8 mouse cellular contexts compared by ENCODE assay signal in the genomic region with DNA sequence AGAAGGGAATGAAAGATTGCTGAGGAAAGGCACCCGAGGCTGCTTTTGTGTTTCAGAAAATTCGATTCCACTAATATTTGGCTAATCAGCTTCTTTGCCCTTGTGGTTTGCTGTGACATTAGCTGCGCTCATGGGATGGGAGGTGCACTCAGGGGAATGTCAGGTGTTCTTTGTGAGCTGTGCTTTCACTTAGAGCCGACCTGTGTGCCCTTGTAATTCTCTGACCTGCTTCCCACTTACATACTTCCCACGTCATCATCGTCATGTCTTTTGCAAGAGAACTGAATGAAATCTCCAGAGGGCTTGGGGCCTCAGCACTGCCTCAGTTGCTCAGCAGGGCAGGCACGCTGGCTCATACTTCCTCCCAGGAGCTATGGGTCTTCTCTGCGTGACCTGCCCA. TPM values are rescaled to one million over a fixed set of nuclear protein-coding genes. Genes with fewer than 3 reads are reported as not detected.
A peak's percentile ranks its signal among the peaks of the same experiment; 100 is the strongest.
DNase-seq lines count a peak whose midpoint lies in the region; ATAC-seq and TF ChIP-seq lines count a peak whose summit lies in the region.

No protein-coding gene starts in this region.

- DNase-seq in heart, postnatal 14 days: no peak
- DNase-seq in CD4-positive helper T cell, adult 2 months (ENCODE audit: low read depth, low spot score): peak; percentile 28
- no peak for DNase-seq in forebrain, postnatal 0 days
- DNase-seq in cerebellum, postnatal 36 days: no peak
- no peak for DNase-seq in spleen, adult 12 weeks (ENCODE audit: low spot score)

- peak overlapping the region; percentile 48 for H3K27ac ChIP-seq in heart, embryonic 12.5 days (ENCODE audit: poor library complexity, severe bottlenecking)
- 0 out of 2 replicates have a peak overlapping the region, but pooled peaks have one; percentile 15 for H3K27ac ChIP-seq in forebrain, postnatal 0 days (ENCODE audit: low read depth, low read length)
- no peak overlapping the region for H3K27ac ChIP-seq in liver, embryonic 16.5 days (ENCODE audit: low read length)

- H3K27me3 ChIP-seq in heart, embryonic 12.5 days (replicated peaks): no peaks in the 10 kb centered on the region
- no peaks in the 10 kb centered on the region for H3K27me3 ChIP-seq in forebrain, postnatal 0 days (ENCODE audit: insufficient read depth, low read length)
- H3K27me3 ChIP-seq in liver, embryonic 16.5 days (ENCODE audit: control insufficient read depth, insufficient read depth, low read depth, low read length): peaks cover 3% of the 10 kb centered on the region; the same call in 1 of the 2 replicates

- 67% methylated on average over 8 of the region's 8 CpGs for WGBS in heart, embryonic 12.5 days
- 65% methylated on average over 8 of the region's 8 CpGs for WGBS in forebrain, postnatal 0 days
- 64% methylated on average over 8 of the region's 8 CpGs for WGBS in liver, embryonic 16.5 days (ENCODE audit: insufficient replicate concordance)

- peak overlapping the region; percentile 64 for H3K9ac ChIP-seq in heart, embryonic 12.5 days
- peak overlapping the region; percentile 14; the same call in 1 of the 2 replicates for H3K9ac ChIP-seq in forebrain, postnatal 0 days
- no peak overlapping the region for H3K9ac ChIP-seq in liver, embryonic 16.5 days (ENCODE audit: low read depth, low read length)

- H3K36me3 ChIP-seq in heart, embryonic 12.5 days: peaks cover 40% of the 10 kb centered on the region
- H3K36me3 ChIP-seq in forebrain, postnatal 0 days (ENCODE audit: insufficient read depth): peaks cover 23% of the 10 kb centered on the region
- H3K36me3 ChIP-seq in liver, embryonic 16.5 days (ENCODE audit: control insufficient read depth, insufficient read depth): peaks cover 10% of the 10 kb centered on the region; the same call in 1 of the 2 replicates

- peaks cover 55% of the 10 kb centered on the region for H3K4me1 ChIP-seq in heart, embryonic 12.5 days (replicated peaks)
- peaks cover 29% of the 10 kb centered on the region for H3K4me1 ChIP-seq in forebrain, postnatal 0 days (ENCODE audit: insufficient read depth)
- H3K4me1 ChIP-seq in liver, embryonic 16.5 days (ENCODE audit: control insufficient read depth, low read depth, low read length): peaks cover 44% of the 10 kb centered on the region

- intact Hi-C loops in heart, postnatal 14 days (cut with DNase I): loop anchor here (2.0 kb wide), 1 partner anchor 14 kb away; no protein-coding TSS in a partner anchor

- H3K4me2 ChIP-seq in heart, embryonic 12.5 days: peak overlapping the region; percentile 91
- H3K4me2 ChIP-seq in forebrain, postnatal 0 days (ENCODE audit: low read depth): peak overlapping the region; percentile 76
- peak overlapping the region; percentile 96; the same call in 1 of the 2 replicates for H3K4me2 ChIP-seq in liver, embryonic 16.5 days (ENCODE audit: low read depth, low read length)

- TF ChIP-seq CTCF in forebrain, postnatal 0 days (IDR thresholded peaks at IDR 0.05; ENCODE audit: low read depth): no peak

- H3K9me3 ChIP-seq in heart, embryonic 12.5 days (replicated peaks): no peaks in the 10 kb centered on the region
- H3K9me3 ChIP-seq in forebrain, postnatal 0 days (ENCODE audit: low read length): no peaks in the 10 kb centered on the region
- H3K9me3 ChIP-seq in liver, embryonic 16.5 days (replicated peaks; ENCODE audit: control insufficient read depth, low read length): no peaks in the 10 kb centered on the region

- no peak for ATAC-seq in heart, embryonic 12.5 days (ENCODE audit: insufficient number of reproducible peaks, low FRiP score)
- ATAC-seq in forebrain, postnatal 0 days: no peak
- no peak for ATAC-seq in liver, embryonic 16.5 days (ENCODE audit: low read depth)
- no peak for ATAC-seq in activated CD4-positive, CD25-positive, alpha-beta regulatory T cell, adult 4 months

- H3K4me3 ChIP-seq in heart, embryonic 12.5 days: peak overlapping the region; percentile 100
- H3K4me3 ChIP-seq in forebrain, postnatal 0 days (ENCODE audit: low read depth, low read length): peak overlapping the region; percentile 93; the same call in 1 of the 2 replicates
- no peak overlapping the region for H3K4me3 ChIP-seq in liver, embryonic 16.5 days (ENCODE audit: low read depth, low read length)

RNA-seq across cellular contexts. Expression of a gene that starts 4.0 kb away (rescaled TPM):
- polyA plus RNA-seq in heart, embryonic 12.5 days (2016; fragmentation: Nextera tagmentation; extraction: Ambion mirVana): 507 and 511 TPM in 2 replicates
- 100 to 1,000 TPM; 365 to 412 TPM for total RNA-seq in heart, postnatal 14 days (2021)
- total RNA-seq in forebrain, postnatal 0 days (2014; rRNA removed): 231 and 294 TPM in 2 replicates
- 418 and 468 TPM in 2 replicates for polyA plus RNA-seq in forebrain, postnatal 0 days (2015; fragmentation: Nextera tagmentation; extraction: Ambion mirVana)
- 109 and 112 TPM in 2 replicates for polyA plus RNA-seq in liver, embryonic 16.5 days (2015; fragmentation: Nextera tagmentation; extraction: Ambion mirVana)
- 100 to 1,000 TPM; 491 to 502 TPM for polyA plus RNA-seq in activated CD4-positive, CD25-positive, alpha-beta regulatory T cell, adult 4 months (2017; shearing (Covaris generic))

RNA-seq across cellular contexts. Expression of a gene that starts 41.4 kb away (rescaled TPM):
- polyA plus RNA-seq in heart, embryonic 12.5 days (2016; fragmentation: Nextera tagmentation; extraction: Ambion mirVana): 49.9 and 51.3 TPM in 2 replicates
- 100 to 1,000 TPM in 1 of 2 experiments, 10 to 100 TPM in 1; 98.4 to 101 TPM for total RNA-seq in heart, postnatal 14 days (2021)
- total RNA-seq in forebrain, postnatal 0 days (2014; rRNA removed): 10.8 and 10.9 TPM in 2 replicates
- polyA plus RNA-seq in forebrain, postnatal 0 days (2015; fragmentation: Nextera tagmentation; extraction: Ambion mirVana): 11.8 and 16.5 TPM in 2 replicates
- 23.6 and 24.0 TPM in 2 replicates for polyA plus RNA-seq in liver, embryonic 16.5 days (2015; fragmentation: Nextera tagmentation; extraction: Ambion mirVana)
- under 1 TPM in 1 of 2 experiments, not detected in 1; 0.29 TPM for polyA plus RNA-seq in activated CD4-positive, CD25-positive, alpha-beta regulatory T cell, adult 4 months (2017; shearing (Covaris generic))
